Mouse (Mus musculus): ENCODE results near the gene Alox12e.

DNA sequence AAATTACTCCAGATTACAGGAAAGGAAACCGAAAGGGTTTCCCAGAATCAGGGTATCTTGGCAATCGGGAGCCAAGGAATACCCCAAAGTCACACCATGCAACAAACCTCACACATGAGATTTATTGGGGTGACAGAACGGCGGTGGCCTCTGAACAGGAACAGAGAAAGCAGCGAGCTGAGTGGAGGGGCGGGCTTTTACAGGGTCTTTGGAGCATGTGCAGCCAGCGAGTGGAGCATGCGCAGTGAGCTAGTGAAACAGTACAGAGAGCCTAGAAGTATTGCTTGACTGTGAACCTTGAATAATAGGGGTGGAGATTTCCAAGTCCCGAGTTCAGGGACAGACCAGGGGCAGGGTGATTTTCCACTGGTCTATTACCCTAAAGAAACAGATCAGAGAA, 26.2 kb upstream of the Alox12e start:
- TF ChIP-seq CTCF (IDR thresholded peaks at IDR 0.05; ENCODE audit: insufficient read depth, low read length): no peak
- TF ChIP-seq POLR2A (IDR thresholded peaks at IDR 0.05; ENCODE audit: borderline replicate concordance, extremely low read depth, low read depth, low read length): no peak

Measured in lung, adult 2 months (tissue).